Mouse (Mus musculus) G1E-ER4 (cell line): ENCODE measurements around the gene Ndufs2. TPM values are rescaled to one million over a fixed set of nuclear protein-coding genes. Genes with fewer than 3 reads are reported as not detected.

Experiments
- GATA1 ChIP-seq: IDR thresholded peaks from one replicate; pipeline ENCODE4 v1.8.0; 2012; ENCODE audit warnings: low read length, inconsistent platforms
- polyA plus RNA-seq: library from polyadenylated mRNA; stranded (reverse); fragments of >175 nt; gene quantifications from 2 replicates; pipeline ENCODE4 v1.2.3, GENCODE M21; 2012

Ndufs2 gene
- polyA plus RNA-seq, 1 experiment, result 40.4 TPM

- no peak for TF ChIP-seq GATA1
These were observed 2.6 kb downstream of the Ndufs2 start for GRCm38 (mm10) chr1:171248386-171249226.

GRCm38 (mm10) chr1:171247916-171248315 lies 3.3 kb downstream of the Ndufs2 start:
- no peak for TF ChIP-seq GATA1

GRCm38 (mm10) chr1:171247453-171247841 lies 3.7 kb downstream of the Ndufs2 start:
- no peak for TF ChIP-seq GATA1

DNA sequence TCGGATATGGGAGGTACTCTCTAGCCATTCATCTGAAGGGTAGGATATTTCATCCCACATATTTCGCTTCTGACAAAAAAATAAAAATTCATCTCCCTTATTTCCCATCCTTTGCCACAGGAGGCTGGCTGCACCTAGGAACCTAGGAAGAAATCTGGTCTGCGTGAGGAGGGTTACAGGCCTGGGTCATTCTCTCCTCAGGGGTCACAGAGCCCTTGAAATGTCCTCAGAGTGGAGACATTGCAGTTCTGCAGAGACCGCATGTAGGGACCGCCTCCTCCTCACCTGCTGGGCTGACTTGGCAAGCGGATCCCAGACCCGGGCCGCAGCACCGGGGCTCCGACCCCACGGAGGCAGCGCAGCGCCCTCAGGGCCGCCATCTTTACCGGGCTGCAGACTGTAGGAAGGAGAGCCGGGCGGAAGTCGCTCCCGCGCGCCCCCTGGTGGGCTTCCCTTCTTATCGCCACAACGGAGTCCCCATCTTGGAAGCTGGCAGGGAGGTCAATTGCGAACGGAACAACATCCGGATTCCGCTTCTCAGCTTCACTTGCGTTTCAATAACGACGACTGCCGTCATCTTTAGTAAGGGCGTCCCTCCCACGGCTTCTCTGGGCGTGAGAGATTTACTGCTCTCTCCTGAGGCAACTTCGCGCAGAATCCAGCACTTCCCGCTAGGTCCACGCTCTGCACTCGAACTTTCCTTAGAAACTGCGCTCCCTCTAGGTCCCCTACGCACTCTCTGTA lies 4.3 kb downstream of the Ndufs2 start:
- TF ChIP-seq GATA1, result no peak

- TF ChIP-seq GATA1, result no peak
These were observed 5.8 kb downstream of the Ndufs2 start for GRCm38 (mm10) chr1:171245353-171245752.

DNA sequence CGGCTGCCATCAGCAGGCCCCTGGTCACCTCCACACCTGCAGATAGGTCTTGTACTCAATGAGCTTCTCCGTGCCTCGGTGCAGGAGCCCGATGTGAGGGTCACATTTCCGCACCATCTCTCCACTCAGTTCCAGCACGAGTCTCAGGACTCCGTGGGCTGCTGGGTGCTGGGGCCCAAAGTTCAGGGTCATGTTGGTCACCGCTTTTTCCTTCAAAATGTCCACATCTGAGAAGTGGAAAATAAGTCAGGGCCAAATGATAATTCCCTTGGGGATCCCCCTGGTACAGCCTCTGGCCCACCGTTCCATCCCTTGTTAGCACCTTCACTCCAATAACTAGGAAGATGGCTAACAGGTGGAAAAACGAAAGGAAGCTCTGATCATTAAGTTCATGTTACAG lies 10.3 kb downstream of the Ndufs2 start:
- no peak for TF ChIP-seq GATA1

DNA sequence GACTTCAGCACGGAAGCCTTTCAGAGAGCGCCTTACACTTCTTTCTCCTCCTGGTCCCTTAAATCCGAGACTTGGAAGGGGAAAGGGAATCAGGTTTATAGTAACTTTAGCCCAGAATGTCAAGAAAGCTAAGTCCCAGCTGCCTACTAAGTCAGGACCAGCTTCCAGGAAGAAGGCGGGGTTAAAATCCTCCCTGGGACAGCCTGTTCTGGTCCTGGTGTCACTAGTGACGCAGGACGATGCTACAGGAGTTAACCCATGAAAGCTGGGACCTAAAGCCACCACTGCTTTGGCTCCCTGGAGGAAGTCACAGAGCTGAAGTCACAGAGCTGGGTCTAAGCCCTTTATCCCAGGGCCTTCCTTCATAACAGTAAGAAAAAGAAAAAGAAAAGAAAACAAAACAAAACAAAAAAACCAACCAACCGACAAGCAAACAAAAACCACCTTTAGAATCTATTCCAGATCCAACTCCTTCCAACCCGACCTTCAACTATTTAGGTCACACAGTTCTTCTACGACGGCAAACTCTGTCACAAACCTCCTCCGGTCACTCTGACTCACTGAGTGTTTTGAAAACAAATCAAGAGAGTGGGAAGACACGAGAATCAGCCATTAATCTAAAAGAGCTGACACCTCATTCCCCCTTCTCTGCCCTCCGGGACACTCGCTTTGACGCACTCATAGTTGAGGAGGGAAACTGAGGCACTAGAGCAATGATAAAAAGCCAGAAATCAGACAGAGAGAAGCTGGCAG lies 11.0 kb downstream of the Ndufs2 start:
- TF ChIP-seq GATA1, result no peak

DNA sequence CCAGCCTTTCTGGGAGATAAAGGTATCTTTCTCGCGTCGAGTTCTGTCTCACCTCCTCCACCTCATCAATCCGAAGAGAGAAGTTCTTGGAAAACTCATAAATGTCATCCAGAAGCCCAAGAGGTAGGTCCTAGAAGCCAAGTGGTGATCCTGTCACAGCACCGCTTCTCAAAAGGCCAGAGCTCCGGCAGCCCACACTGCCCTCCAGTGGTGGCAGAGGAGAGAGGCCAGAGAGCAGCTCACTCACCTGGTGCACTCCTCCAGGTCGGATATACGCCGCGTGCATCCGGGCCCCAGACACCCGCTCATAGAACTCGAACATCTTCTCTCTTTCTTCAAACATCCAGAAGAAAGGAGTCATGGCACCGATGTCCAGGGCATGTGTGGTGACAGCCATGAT lies 12.7 kb downstream of the Ndufs2 start:
- TF ChIP-seq GATA1, result no peak

DNA sequence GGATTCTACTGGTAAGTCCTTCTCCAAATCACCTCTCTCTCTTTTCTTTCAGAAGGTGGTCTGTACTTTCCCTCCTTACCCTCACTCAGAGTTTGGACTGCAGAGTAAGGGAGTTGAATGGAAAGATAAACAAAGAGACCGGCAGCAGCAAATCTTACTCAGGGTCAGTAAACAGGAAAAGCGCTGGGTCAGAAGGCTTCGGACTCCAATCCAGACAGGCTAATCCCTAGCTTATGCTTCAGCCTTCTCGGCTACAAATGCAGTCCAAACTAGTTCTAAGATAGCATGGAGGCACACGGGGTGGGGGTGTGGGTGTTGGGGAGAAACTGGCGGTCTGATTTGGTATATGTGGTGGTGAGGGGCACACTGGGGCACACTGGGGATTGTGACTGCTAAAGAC lies 13.8 kb downstream of the Ndufs2 start:
- no peak for TF ChIP-seq GATA1

GRCm38 (mm10) chr1:171235791-171236190 lies 15.4 kb downstream of the Ndufs2 start:
- no peak for TF ChIP-seq GATA1

GRCm38 (mm10) chr1:171234538-171234937 lies 16.6 kb downstream of the Ndufs2 start:
- TF ChIP-seq GATA1, result no peak

GRCm38 (mm10) chr1:171234126-171234525 lies 17.1 kb downstream of the Ndufs2 start, which contains the start of gene Fcer1g:
Gene Fcer1g, minus strand, starts transcription at chr1:171234365.
- no peak for TF ChIP-seq GATA1

DNA sequence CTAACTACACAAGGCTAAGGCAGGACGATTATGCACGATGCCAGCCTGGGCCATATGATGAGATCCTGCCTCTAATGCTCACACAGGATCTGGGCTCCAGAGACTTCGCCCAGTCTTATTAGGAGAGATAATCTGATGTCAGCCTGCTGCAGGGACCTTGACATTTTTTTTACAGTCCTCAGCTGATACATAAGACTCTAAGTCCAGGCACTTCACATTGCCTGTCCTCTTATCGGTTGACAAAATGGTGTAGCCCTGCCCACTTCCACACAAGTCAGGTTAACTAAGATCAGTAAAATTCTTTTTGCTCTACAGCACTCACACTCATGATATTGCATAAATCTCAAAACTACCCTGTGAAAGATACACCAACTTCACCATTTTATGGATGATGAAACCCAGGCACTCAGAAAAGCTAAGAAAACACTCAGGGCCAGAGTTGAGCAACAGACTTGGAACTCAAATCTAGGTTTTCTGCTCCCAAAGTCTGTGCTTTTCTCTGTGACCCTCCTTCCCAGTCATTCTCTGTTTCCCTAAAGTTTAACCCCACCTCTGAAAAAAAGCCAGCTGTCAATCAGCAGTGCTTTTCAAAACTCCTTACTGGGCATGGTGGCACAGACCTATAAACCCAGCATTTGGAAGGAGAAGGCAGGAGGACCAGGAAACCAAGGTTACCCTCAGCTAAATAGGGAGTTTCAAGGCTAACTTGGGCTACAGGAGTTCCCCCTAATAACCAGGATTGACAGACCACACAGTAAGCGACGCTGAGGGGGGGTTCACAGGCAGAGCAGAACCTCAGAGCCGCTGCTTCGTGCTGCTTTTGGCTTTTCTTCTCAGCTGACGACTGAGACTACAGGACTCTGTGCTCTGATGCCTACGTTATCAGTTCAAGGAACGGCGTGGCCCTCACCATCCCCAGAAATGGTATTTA lies 18.1 kb downstream of the Ndufs2 start:
- no peak for TF ChIP-seq GATA1

DNA sequence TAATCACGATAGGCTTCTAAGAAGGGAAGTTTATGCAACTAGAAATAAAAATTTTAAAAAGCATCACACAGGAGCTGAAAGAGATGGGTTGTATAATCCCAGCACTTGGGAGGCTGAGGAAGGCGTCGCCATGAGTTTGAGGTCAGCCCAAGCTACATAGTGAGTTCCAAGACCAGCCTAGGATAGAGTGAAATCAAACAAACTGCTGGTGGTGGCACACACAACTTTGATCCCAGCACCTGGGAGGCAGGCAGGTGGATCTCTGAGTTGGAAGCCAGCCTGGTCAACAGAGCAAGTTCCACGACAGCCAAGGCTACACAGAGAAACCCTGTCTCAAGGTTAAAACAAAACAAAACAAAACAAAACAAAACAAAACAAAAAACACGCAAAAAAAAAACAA lies 18.8 kb downstream of the Ndufs2 start:
- TF ChIP-seq GATA1, result no peak

GRCm38 (mm10) chr1:171231844-171232243 lies 19.3 kb downstream of the Ndufs2 start:
- no peak for TF ChIP-seq GATA1

- no peak for TF ChIP-seq GATA1
These were observed 21.0 kb downstream of the Ndufs2 start for GRCm38 (mm10) chr1:171230215-171230614.
